Mouse (Mus musculus): ENCODE results near the gene Ebf4. TPM values are rescaled to one million over a fixed set of nuclear protein-coding genes. Genes with fewer than 3 reads are reported as not detected.
A peak's percentile ranks its signal among the peaks of the same experiment; 100 is the strongest.

Gene Ebf4
- polyA plus RNA-seq (2015; fragmentation: Nextera tagmentation; extraction: Ambion mirVana), result 3.6 and 4.3 TPM in 2 replicates

DNA sequence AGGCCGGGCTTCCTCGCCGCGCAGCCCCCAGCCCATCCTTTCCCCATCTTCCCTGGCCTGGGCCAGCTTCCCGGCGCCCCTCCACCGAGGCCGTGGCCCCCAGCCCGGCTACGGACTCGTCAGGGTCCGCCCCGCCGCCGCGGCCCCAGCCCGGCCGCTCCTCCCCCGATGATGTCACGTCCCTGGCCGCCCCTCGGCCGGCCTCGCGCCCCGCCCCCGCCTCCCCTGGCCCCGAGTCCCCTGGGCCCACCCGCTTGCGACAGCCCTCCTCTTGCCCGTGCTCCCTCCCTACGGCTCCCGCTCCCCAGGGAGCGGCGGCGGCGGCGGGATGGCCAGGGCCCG lies at the start of gene Ebf4:
Gene Ebf4 (plus strand): TSS at position 234 of the 342 bp plus-strand sequence.
- under 1% methylated on average over 38 of the region's 39 CpGs for WGBS
- Histone ChIP-seq H3K9ac (peak within 1 kb of the TSS; percentile 92), H3K4me1 (replicated peaks) (peaks cover 58% of the 10 kb centered on the region), H3K27me3 (peaks cover 14% of the 10 kb centered on the region), H3K27ac (replicated peaks) (peak within 1 kb of the TSS; percentile 89), H3K9me3 (no peaks in the 10 kb centered on the region), H3K36me3 (no peaks in the 10 kb centered on the region), H3K4me3 (peak within 1 kb of the TSS; percentile 75), H3K4me2 (peak within 1 kb of the TSS; percentile 68)
- ATAC-seq (ENCODE audit: low read depth), result peak; percentile 74

DNA sequence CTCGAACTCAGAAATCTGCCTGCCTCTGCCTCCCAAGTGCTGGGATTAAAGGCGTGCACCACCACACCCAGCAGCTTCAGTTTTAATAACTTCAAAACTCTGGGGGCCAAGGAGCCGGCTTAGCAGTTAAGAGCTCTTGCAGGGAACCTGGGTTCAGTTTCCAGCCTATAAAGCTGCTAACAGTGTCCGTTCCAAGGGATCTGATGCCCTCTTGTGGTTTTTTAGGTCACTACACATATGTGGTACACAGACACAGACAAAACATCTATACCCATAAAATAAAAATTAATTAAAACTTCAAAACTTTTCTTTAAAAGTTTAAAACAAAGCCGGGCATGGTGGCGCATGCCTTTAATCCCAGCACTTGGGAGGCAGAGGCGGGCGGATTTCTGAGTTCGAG lies 48.1 kb upstream of the Ebf4 start:
- WGBS, result 55% methylated on average over 9 of the region's 9 CpGs
- ATAC-seq (ENCODE audit: low read depth), result no peak

GRCm38 (mm10) chr2:130248226-130248625 lies 46.7 kb upstream of the Ebf4 start:
- no peak overlapping the region for H3K9ac ChIP-seq
- no peak overlapping the region for H3K27ac ChIP-seq (replicated peaks)
- no peak overlapping the region for H3K4me2 ChIP-seq
- H3K4me3 ChIP-seq, result no peak overlapping the region
- H3K36me3 ChIP-seq, result no peaks in the 10 kb centered on the region
- 73% methylated on average over 7 of the region's 7 CpGs for WGBS
- no peak for ATAC-seq (ENCODE audit: low read depth)
- no peaks in the 10 kb centered on the region for H3K4me1 ChIP-seq (replicated peaks)
- H3K9me3 ChIP-seq, result no peaks in the 10 kb centered on the region
- H3K27me3 ChIP-seq, result no peaks in the 10 kb centered on the region

More for the DNA sequence above, 48.1 kb upstream of the Ebf4 start:
- Histone ChIP-seq H3K36me3 (no peaks in the 10 kb centered on the region), H3K27me3 (no peaks in the 10 kb centered on the region), H3K27ac (replicated peaks) (no peak overlapping the region), H3K4me2 (no peak overlapping the region), H3K9ac (no peak overlapping the region), H3K4me3 (no peak overlapping the region), H3K4me1 (replicated peaks) (no peaks in the 10 kb centered on the region), H3K9me3 (no peaks in the 10 kb centered on the region)

DNA sequence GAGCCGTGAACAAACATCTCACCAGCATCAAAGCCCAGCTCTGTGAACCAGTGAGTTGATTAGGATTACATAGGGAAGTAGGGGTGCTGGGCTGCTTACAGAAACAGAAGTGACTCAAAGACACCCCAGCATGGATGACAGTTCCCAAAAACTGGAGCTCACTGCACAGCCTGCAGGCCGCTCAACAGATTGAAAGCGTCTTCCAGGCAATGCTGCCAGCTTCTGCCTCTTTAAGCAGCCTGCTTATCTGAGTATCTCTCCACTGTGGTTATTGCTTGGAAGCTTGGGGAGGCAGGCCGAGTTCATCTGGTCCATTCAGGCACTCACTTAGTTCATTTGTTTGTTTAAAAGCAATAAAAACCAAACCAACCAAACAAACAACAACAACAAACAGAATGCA lies 38.2 kb upstream of the Ebf4 start:
- H3K27me3 ChIP-seq, result no peaks in the 10 kb centered on the region
- H3K9ac ChIP-seq, result no peak overlapping the region
- no peak overlapping the region for H3K4me3 ChIP-seq
- WGBS, result 82% methylated on average over 4 of the region's 4 CpGs
- no peak overlapping the region for H3K27ac ChIP-seq (replicated peaks)
- ATAC-seq (ENCODE audit: low read depth), result no peak
- no peaks in the 10 kb centered on the region for H3K4me1 ChIP-seq (replicated peaks)
- H3K9me3 ChIP-seq, result no peaks in the 10 kb centered on the region
- H3K36me3 ChIP-seq, result no peaks in the 10 kb centered on the region
- H3K4me2 ChIP-seq, result no peak overlapping the region

DNA sequence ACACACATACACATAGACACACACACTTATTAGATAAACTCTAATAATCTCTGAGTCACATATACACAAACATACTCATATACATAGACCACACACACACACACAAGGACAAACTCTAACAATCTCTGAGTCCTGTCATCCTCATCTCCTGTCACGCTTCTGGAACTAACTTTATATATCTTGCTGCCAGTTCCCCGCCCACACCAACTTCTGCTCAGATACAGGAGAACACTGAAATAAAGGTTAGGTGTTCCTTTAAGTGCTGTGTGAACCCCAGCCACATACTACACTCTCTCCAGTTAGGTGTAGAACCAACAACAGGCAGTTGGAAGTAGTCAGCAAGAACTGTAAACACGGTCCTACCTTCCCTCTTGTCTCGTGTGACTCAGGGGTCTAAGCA lies 34.1 kb upstream of the Ebf4 start:
- H3K9me3 ChIP-seq, result no peaks in the 10 kb centered on the region
- H3K4me3 ChIP-seq, result no peak overlapping the region
- WGBS, result 91% methylated on average over 4 of the region's 4 CpGs
- H3K27me3 ChIP-seq, result no peaks in the 10 kb centered on the region
- no peak overlapping the region for H3K4me2 ChIP-seq
- ATAC-seq (ENCODE audit: low read depth), result no peak
- no peaks in the 10 kb centered on the region for H3K4me1 ChIP-seq (replicated peaks)
- H3K9ac ChIP-seq, result no peak overlapping the region
- no peaks in the 10 kb centered on the region for H3K36me3 ChIP-seq
- no peak overlapping the region for H3K27ac ChIP-seq (replicated peaks)

DNA sequence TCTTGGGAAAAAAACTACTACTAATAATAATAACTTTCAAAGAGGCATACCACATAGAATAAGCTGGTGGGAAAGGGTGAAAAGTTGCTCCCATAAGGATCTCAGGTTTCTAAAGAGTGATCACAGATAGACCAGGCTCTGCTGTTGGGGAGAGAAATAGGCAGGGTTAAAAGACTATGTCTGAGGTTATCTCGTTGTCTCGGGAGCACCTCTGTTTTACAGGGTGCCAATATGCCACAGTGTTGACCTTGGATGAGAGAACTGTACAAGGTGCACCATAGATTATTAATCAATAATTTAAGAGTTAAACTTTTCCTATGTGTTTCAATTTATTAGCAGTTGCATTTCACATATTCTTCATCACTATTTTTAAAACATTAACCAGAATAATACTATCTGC lies 33.1 kb upstream of the Ebf4 start:
- Histone ChIP-seq H3K36me3 (no peaks in the 10 kb centered on the region), H3K27ac (replicated peaks) (no peak overlapping the region), H3K9me3 (no peaks in the 10 kb centered on the region), H3K4me1 (replicated peaks) (no peaks in the 10 kb centered on the region), H3K4me2 (no peak overlapping the region), H3K9ac (no peak overlapping the region), H3K4me3 (no peak overlapping the region), H3K27me3 (no peaks in the 10 kb centered on the region)
- 87% methylated on average over 2 of the region's 2 CpGs for WGBS
- ATAC-seq (ENCODE audit: low read depth), result no peak

- H3K9ac ChIP-seq, result no peak overlapping the region
- H3K4me1 ChIP-seq (replicated peaks), result no peaks in the 10 kb centered on the region
- WGBS, result 83% methylated on average over 2 of the region's 2 CpGs
- no peak overlapping the region for H3K4me2 ChIP-seq
- H3K27ac ChIP-seq (replicated peaks), result no peak overlapping the region
- no peaks in the 10 kb centered on the region for H3K36me3 ChIP-seq
- no peak overlapping the region for H3K4me3 ChIP-seq
- no peaks in the 10 kb centered on the region for H3K27me3 ChIP-seq
- no peak for ATAC-seq (ENCODE audit: low read depth)
- H3K9me3 ChIP-seq, result no peaks in the 10 kb centered on the region
Observed at GRCm38 (mm10) chr2:130262398-130262797, 32.6 kb upstream of the Ebf4 start.

GRCm38 (mm10) chr2:130265520-130265919 lies 29.4 kb upstream of the Ebf4 start:
- H3K27me3 ChIP-seq, result no peaks in the 10 kb centered on the region
- no peak overlapping the region for H3K4me2 ChIP-seq
- 90% methylated on average over 1 of the region's 1 CpGs for WGBS
- H3K9ac ChIP-seq, result no peak overlapping the region
- no peak overlapping the region for H3K27ac ChIP-seq (replicated peaks)
- H3K4me3 ChIP-seq, result no peak overlapping the region
- no peaks in the 10 kb centered on the region for H3K4me1 ChIP-seq (replicated peaks)
- no peaks in the 10 kb centered on the region for H3K9me3 ChIP-seq
- no peaks in the 10 kb centered on the region for H3K36me3 ChIP-seq
- no peak for ATAC-seq (ENCODE audit: low read depth)

- Histone ChIP-seq H3K36me3 (no peaks in the 10 kb centered on the region), H3K4me2 (no peak overlapping the region), H3K4me1 (replicated peaks) (peaks cover 3% of the 10 kb centered on the region), H3K27ac (replicated peaks) (no peak overlapping the region), H3K27me3 (no peaks in the 10 kb centered on the region), H3K9ac (no peak overlapping the region), H3K4me3 (no peak overlapping the region), H3K9me3 (no peaks in the 10 kb centered on the region)
- WGBS, result 72% methylated on average over 7 of the region's 7 CpGs
- no peak for ATAC-seq (ENCODE audit: low read depth)
Observed at GRCm38 (mm10) chr2:130268074-130268473, 26.9 kb upstream of the Ebf4 start.

DNA sequence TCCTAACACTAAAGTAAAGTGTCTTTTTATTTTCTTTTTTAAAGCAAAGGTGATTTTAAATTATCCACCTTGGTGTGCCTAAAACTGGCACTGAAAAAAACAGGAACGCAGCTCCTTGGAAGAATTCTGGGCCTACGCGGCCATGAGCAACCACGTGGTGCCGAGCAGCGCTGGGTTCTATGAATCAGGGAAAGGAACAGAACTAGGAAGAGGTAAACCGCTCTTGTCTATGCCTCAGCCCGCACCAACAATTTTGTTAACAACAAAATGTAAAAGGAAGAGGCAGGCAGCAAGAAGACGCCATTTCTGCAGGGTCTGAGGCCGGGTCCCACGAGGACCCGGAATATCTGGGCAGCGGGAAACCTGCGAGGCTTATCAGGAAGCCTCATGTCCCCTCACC lies 21.2 kb upstream of the Ebf4 start:
- Histone ChIP-seq H3K9ac (peak overlapping the region; percentile 90), H3K4me1 (replicated peaks) (peaks cover 33% of the 10 kb centered on the region), H3K9me3 (no peaks in the 10 kb centered on the region), H3K27ac (replicated peaks) (peak overlapping the region; percentile 94), H3K27me3 (no peaks in the 10 kb centered on the region), H3K36me3 (peaks cover 35% of the 10 kb centered on the region), H3K4me2 (peak overlapping the region; percentile 73), H3K4me3 (peak overlapping the region; percentile 70)
- peak; percentile 40 for ATAC-seq (ENCODE audit: low read depth)
- under 1% methylated on average over 14 of the region's 14 CpGs for WGBS

DNA sequence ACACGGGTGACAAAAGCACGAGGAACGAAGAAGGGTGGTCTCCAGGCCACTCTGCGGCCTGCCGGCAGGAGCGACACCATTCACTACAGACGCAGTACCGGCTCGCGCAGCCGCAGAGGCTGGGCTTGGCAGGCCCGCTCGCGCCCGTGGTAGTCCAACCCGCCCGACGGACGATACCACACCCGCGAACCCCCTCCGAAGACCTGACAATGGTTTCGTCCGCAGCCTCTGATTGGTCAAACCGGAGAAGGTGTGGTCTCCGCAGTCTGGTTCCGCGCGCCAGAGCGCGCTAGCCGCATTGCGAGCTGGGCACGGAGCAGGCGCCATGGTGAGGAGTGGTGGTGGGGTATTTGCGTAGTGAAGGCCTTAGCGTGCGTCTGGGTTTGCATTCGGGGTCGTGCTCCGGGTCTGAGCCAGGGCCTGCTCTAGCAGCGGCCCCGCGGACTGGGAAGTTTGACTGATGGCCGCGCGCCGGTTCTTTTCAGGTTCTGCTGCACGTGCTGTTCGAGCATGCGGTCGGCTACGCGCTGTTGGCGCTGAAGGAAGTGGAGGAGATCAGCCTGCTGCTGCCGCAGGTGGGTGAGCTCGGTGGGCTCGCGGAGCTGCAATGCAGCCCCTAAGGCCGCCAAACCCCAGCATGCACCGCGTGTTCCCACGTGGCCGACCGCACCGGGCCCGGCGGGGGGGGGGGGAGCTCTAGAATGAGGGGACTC lies 20.7 kb upstream of the Ebf4 start, which contains the start of gene Nop56:
Gene Nop56 (plus strand): TSS at position 282 of the 713 bp plus-strand sequence.
- Histone ChIP-seq H3K4me3 (peak within 1 kb of the TSS; percentile 70), H3K27ac (replicated peaks) (peak within 1 kb of the TSS; percentile 94), H3K4me2 (peak within 1 kb of the TSS; percentile 95), H3K9ac (peak within 1 kb of the TSS; percentile 90), H3K4me1 (replicated peaks) (peaks cover 33% of the 10 kb centered on the region), H3K36me3 (peaks cover 38% of the 10 kb centered on the region), H3K27me3 (no peaks in the 10 kb centered on the region), H3K9me3 (no peaks in the 10 kb centered on the region)
- under 1% methylated on average over 68 of the region's 68 CpGs for WGBS
- peak; percentile 98 for ATAC-seq (ENCODE audit: low read depth)

- 1% methylated on average over 10 of the region's 10 CpGs for WGBS
- H3K4me1 ChIP-seq (replicated peaks), result peaks cover 33% of the 10 kb centered on the region
- ATAC-seq (ENCODE audit: low read depth), result peak; percentile 1; the same call in 1 of the 2 replicates
- peak overlapping the region; percentile 84 for H3K9ac ChIP-seq
- no peaks in the 10 kb centered on the region for H3K9me3 ChIP-seq
- peaks cover 44% of the 10 kb centered on the region for H3K36me3 ChIP-seq
- peak overlapping the region; percentile 91 for H3K27ac ChIP-seq (replicated peaks)
- no peaks in the 10 kb centered on the region for H3K27me3 ChIP-seq
- H3K4me3 ChIP-seq, result peak overlapping the region; percentile 70
- H3K4me2 ChIP-seq, result peak overlapping the region; percentile 95
Observed at GRCm38 (mm10) chr2:130274862-130275261, 20.1 kb upstream of the Ebf4 start.

GRCm38 (mm10) chr2:130275649-130276048 lies 19.3 kb upstream of the Ebf4 start:
- 43% methylated on average over 6 of the region's 6 CpGs for WGBS
- peaks cover 33% of the 10 kb centered on the region for H3K4me1 ChIP-seq (replicated peaks)
- peak overlapping the region; percentile 70 for H3K4me3 ChIP-seq
- peak overlapping the region; percentile 95 for H3K4me2 ChIP-seq
- peak overlapping the region; percentile 84; the same call in 1 of the 2 replicates for H3K9ac ChIP-seq
- H3K9me3 ChIP-seq, result no peaks in the 10 kb centered on the region
- peaks cover 52% of the 10 kb centered on the region for H3K36me3 ChIP-seq
- no peak overlapping the region for H3K27ac ChIP-seq (replicated peaks)
- no peak for ATAC-seq (ENCODE audit: low read depth)
- H3K27me3 ChIP-seq, result no peaks in the 10 kb centered on the region

All from neural tube, embryonic 13.5 days (tissue).